In genomic region chr13:96375519-96375918, GRCm38 (mm10) we compare ENCODE assay signal across 10 mouse cellular contexts. TPM values are rescaled to one million over a fixed set of nuclear protein-coding genes. Genes with fewer than 3 reads are reported as not detected.
DNase-seq lines count a peak whose midpoint lies in the region; ATAC-seq and TF ChIP-seq lines count a peak whose summit lies in the region.
"Had no signal": no experiment of that assay in that cellular context is flagged by ENCODE, and none has a peak within 500 bp of the region (broad histone marks: within the 10 kb centered on the region; RNA-seq: fewer than 3 reads in every experiment).

No protein-coding gene starts in this region.

- ATAC-seq in CD4-positive, CD25-positive, alpha-beta regulatory T cell, adult 4 months, result no peak
- no peak for ATAC-seq in kidney, postnatal 0 days (replicated peaks; ENCODE audit: low FRiP score, low read depth)
- ATAC-seq in kidney, embryonic 15.5 days (replicated peaks; ENCODE audit: low FRiP score), result no peak

- H3K4me3 ChIP-seq in kidney, postnatal 0 days (replicated peaks; ENCODE audit: low read depth, low read length), result no peak overlapping the region
- H3K4me3 ChIP-seq in kidney, embryonic 15.5 days (replicated peaks), result no peak overlapping the region
- H3K4me3 ChIP-seq: lung, embryonic 15.5 days; stomach, embryonic 15.5 days had no signal

- no peak overlapping the region for H3K4me2 ChIP-seq in kidney, postnatal 0 days (ENCODE audit: low read length)
- H3K4me2 ChIP-seq in kidney, embryonic 15.5 days, result no peak overlapping the region
- H3K4me2 ChIP-seq: lung, embryonic 15.5 days; stomach, embryonic 15.5 days had no signal

- H3K9ac ChIP-seq in kidney, postnatal 0 days (ENCODE audit: low read depth, low read length), result no peak overlapping the region
- no peak overlapping the region for H3K9ac ChIP-seq in kidney, embryonic 15.5 days
- H3K9ac ChIP-seq: lung, embryonic 15.5 days; stomach, embryonic 15.5 days had no signal

- no peaks in the 10 kb centered on the region for H3K9me3 ChIP-seq in kidney, postnatal 0 days (replicated peaks; ENCODE audit: low read length)
- no peaks in the 10 kb centered on the region for H3K9me3 ChIP-seq in kidney, embryonic 15.5 days (replicated peaks)
- H3K9me3 ChIP-seq: lung, embryonic 15.5 days; stomach, embryonic 15.5 days had no signal

- DNase-seq in CD4-positive, CD25-positive, alpha-beta regulatory T cell, adult 2 months (ENCODE audit: low read depth, low spot score), result peak; percentile 26
- peak; percentile 19 for DNase-seq in kidney, postnatal 0 days (ENCODE audit: low spot score)
- DNase-seq in ES-CJ7 (ENCODE audit: low read depth, low spot score), result peak; percentile 49
- peak; percentile 10 for DNase-seq in embryo, embryonic 9.5 days (ENCODE audit: extremely low spot score)
- DNase-seq in frontal cortex, postnatal 36 days (ENCODE audit: low spot score in 2 of 2), result no peak
- no peak for DNase-seq in kidney, adult 9 months

- TF ChIP-seq CTCF in kidney, postnatal 0 days (IDR thresholded peaks at IDR 0.05; ENCODE audit: low read depth), result peak; percentile 45

- no peak overlapping the region for H3K27ac ChIP-seq in kidney, postnatal 0 days
- no peak overlapping the region for H3K27ac ChIP-seq in kidney, embryonic 15.5 days
- H3K27ac ChIP-seq: lung, embryonic 15.5 days; stomach, embryonic 15.5 days had no signal

- H3K4me1 ChIP-seq in kidney, postnatal 0 days (replicated peaks; ENCODE audit: insufficient read depth, low read length), result no peaks in the 10 kb centered on the region
- no peaks in the 10 kb centered on the region for H3K4me1 ChIP-seq in kidney, embryonic 15.5 days
- H3K4me1 ChIP-seq: lung, embryonic 15.5 days; stomach, embryonic 15.5 days had no signal

- no peaks in the 10 kb centered on the region for H3K36me3 ChIP-seq in kidney, postnatal 0 days (ENCODE audit: insufficient read depth, low read length)
- H3K36me3 ChIP-seq in kidney, embryonic 15.5 days, result no peaks in the 10 kb centered on the region
- H3K36me3 ChIP-seq: lung, embryonic 15.5 days; stomach, embryonic 15.5 days had no signal

- H3K27me3 ChIP-seq in kidney, postnatal 0 days (ENCODE audit: insufficient read depth, low read length), result no peaks in the 10 kb centered on the region
- no peaks in the 10 kb centered on the region for H3K27me3 ChIP-seq in kidney, embryonic 15.5 days
- H3K27me3 ChIP-seq: lung, embryonic 15.5 days; stomach, embryonic 15.5 days had no signal

- WGBS in kidney, postnatal 0 days, result 3% methylated on average over 2 of the region's 2 CpGs
- WGBS in kidney, embryonic 15.5 days, result 2% methylated on average over 2 of the region's 2 CpGs

RNA-seq across cellular contexts. Expression of gene Poc5, which starts 12.6 kb away (rescaled TPM):
- 10 to 100 TPM; 11.3 to 12.0 TPM for polyA plus RNA-seq in CD4-positive, CD25-positive, alpha-beta regulatory T cell, adult 4 months (2017; shearing (Covaris generic))
- polyA plus RNA-seq in kidney, postnatal 0 days (2015; fragmentation: Nextera tagmentation; extraction: Ambion mirVana), result 10.6 and 11.5 TPM in 2 replicates
- 11.9 and 12.5 TPM in 2 replicates for polyA plus RNA-seq in kidney, embryonic 15.5 days (2015; fragmentation: Nextera tagmentation; extraction: Ambion mirVana)

Comparison
In these comparisons a context has a peak if more than half of its experiments do, and no peak if none do; other contexts are left out.
1. DNase-seq: peak in CD4-positive, CD25-positive, alpha-beta regulatory T cell, adult 2 months (single experiment), kidney, postnatal 0 days (single experiment), ES-CJ7 (single experiment) and embryo, embryonic 9.5 days (single experiment); none in frontal cortex, postnatal 36 days (0 of 2) and kidney, adult 9 months (single experiment).